Comparison of ENCODE assay signal across 9 mouse cellular contexts in the genomic region with DNA sequence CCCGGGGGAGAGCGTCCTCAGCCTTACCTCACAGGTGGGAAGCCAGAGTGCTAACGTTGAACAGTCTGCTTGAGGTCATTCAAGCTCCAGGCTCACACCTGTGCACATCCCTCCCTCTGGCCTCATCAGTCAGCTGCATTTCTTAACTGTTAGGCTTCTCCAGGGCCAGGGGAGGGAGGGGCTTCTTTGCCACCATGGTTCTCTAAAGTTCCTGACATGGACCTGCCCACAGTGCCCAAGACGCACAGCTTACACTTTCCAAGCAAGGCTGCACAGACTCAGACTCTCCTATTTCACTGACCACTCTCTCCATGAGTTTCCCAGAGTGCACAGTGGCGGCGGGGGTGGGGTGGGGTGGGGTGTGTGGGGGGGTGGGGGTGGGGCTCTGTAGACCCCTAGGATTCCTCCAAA. TPM values are rescaled to one million over a fixed set of nuclear protein-coding genes. Genes with fewer than 3 reads are reported as not detected.
DNase-seq lines count a peak whose midpoint lies in the region; ATAC-seq and TF ChIP-seq lines count a peak whose summit lies in the region.
"Had no signal": no experiment of that assay in that cellular context is flagged by ENCODE, and none has a peak within 500 bp of the region (broad histone marks: within the 10 kb centered on the region; RNA-seq: fewer than 3 reads in every experiment).

No protein-coding gene starts in this region.

- DNase-seq in CD4-positive, CD25-positive, alpha-beta regulatory T cell, adult 2 months (ENCODE audit: low read depth, low spot score) = peak; percentile 22
- no peak for DNase-seq in lung, embryonic 14.5 days
- no peak for DNase-seq in lung, postnatal 36 days
- no peak for DNase-seq in testis, postnatal 10 days (ENCODE audit: low spot score)
- DNase-seq in kidney, postnatal 10 days = no peak

- no peaks in the 10 kb centered on the region for H3K27me3 ChIP-seq in lung, embryonic 14.5 days (ENCODE audit: insufficient read depth, low read length)
- H3K27me3 ChIP-seq in hindbrain, embryonic 15.5 days = no peaks in the 10 kb centered on the region
- no peaks in the 10 kb centered on the region for H3K27me3 ChIP-seq in neural tube, embryonic 12.5 days (replicated peaks)

- peak overlapping the region; percentile 40; the same call in 1 of the 2 replicates for H3K9ac ChIP-seq in lung, embryonic 14.5 days
- H3K9ac ChIP-seq in hindbrain, embryonic 15.5 days = no peak overlapping the region
- H3K9ac ChIP-seq in neural tube, embryonic 12.5 days = peak overlapping the region; percentile 59; the same call in 1 of the 2 replicates

- WGBS in lung, embryonic 14.5 days = 22% methylated on average over 6 of the region's 6 CpGs
- 32% methylated on average over 6 of the region's 6 CpGs for WGBS in hindbrain, embryonic 15.5 days
- 27% methylated on average over 6 of the region's 6 CpGs for WGBS in neural tube, embryonic 12.5 days

- no peaks in the 10 kb centered on the region for H3K9me3 ChIP-seq in lung, embryonic 14.5 days (ENCODE audit: low read depth, low read length)
- H3K9me3 ChIP-seq in hindbrain, embryonic 15.5 days = no peaks in the 10 kb centered on the region
- H3K9me3 ChIP-seq in neural tube, embryonic 12.5 days = no peaks in the 10 kb centered on the region

- H3K4me3 ChIP-seq in lung, embryonic 14.5 days (ENCODE audit: low read depth, low read length) = no peak overlapping the region
- H3K4me3 ChIP-seq in hindbrain, embryonic 15.5 days = peak overlapping the region; percentile 22; the same call in 1 of the 2 replicates
- H3K4me3 ChIP-seq in neural tube, embryonic 12.5 days = no peak overlapping the region

- no peak for ATAC-seq in CD4-positive, CD25-positive, alpha-beta regulatory T cell, adult 4 months
- ATAC-seq in lung, embryonic 14.5 days (ENCODE audit: insufficient read depth) = peak; percentile 29; the same call in 1 of the 2 replicates
- peak; percentile 39; the same call in 1 of the 2 replicates for ATAC-seq in hindbrain, embryonic 15.5 days (ENCODE audit: low FRiP score, low read depth)
- peak; percentile 28 for ATAC-seq in neural tube, embryonic 12.5 days (ENCODE audit: low FRiP score, low read depth)

- peaks cover 12% of the 10 kb centered on the region; the same call in 1 of the 2 replicates for H3K4me1 ChIP-seq in lung, embryonic 14.5 days (ENCODE audit: insufficient read depth)
- peaks cover 22% of the 10 kb centered on the region for H3K4me1 ChIP-seq in hindbrain, embryonic 15.5 days (replicated peaks)
- peaks cover 30% of the 10 kb centered on the region for H3K4me1 ChIP-seq in neural tube, embryonic 12.5 days

- H3K4me2 ChIP-seq in lung, embryonic 14.5 days = peak overlapping the region; percentile 57; the same call in 1 of the 2 replicates
- peak overlapping the region; percentile 49 for H3K4me2 ChIP-seq in hindbrain, embryonic 15.5 days
- H3K4me2 ChIP-seq in neural tube, embryonic 12.5 days (replicated peaks) = peak overlapping the region; percentile 61

- no peak for TF ChIP-seq CTCF in lung, embryonic 14.5 days (IDR thresholded peaks at IDR 0.05; ENCODE audit: low read depth)

- H3K36me3 ChIP-seq in lung, embryonic 14.5 days (ENCODE audit: insufficient read depth) = peaks cover 3% of the 10 kb centered on the region; the same call in 1 of the 2 replicates
- H3K36me3 ChIP-seq in hindbrain, embryonic 15.5 days = no peaks in the 10 kb centered on the region
- peaks cover 3% of the 10 kb centered on the region; the same call in 1 of the 2 replicates for H3K36me3 ChIP-seq in neural tube, embryonic 12.5 days

- H3K27ac ChIP-seq in lung, embryonic 14.5 days (ENCODE audit: low read depth) = peak overlapping the region; percentile 67; the same call in 1 of the 2 replicates
- no peak overlapping the region; the same call in 1 of the 2 replicates for H3K27ac ChIP-seq in hindbrain, embryonic 15.5 days (replicated peaks)
- H3K27ac ChIP-seq in neural tube, embryonic 12.5 days = peak overlapping the region; percentile 85; the same call in 1 of the 2 replicates
- H3K27ac ChIP-seq: macrophage had no signal

RNA-seq across cellular contexts. Expression of a gene that starts 10.1 kb away (rescaled TPM):
- under 1 TPM; 0.10 to 0.75 TPM for polyA plus RNA-seq in CD4-positive, CD25-positive, alpha-beta regulatory T cell, adult 4 months (2017; shearing (Covaris generic))
- polyA plus RNA-seq in lung, embryonic 14.5 days (2014; fragmentation: Nextera tagmentation; extraction: Ambion mirVana) = 0.14 and 0.15 TPM in 2 replicates
- polyA plus RNA-seq in hindbrain, embryonic 15.5 days (2015; fragmentation: Nextera tagmentation; extraction: Ambion mirVana) = 1.5 and 2.3 TPM in 2 replicates
- polyA plus RNA-seq in neural tube, embryonic 12.5 days (2016; fragmentation: Nextera tagmentation; extraction: Ambion mirVana) = 0.04 and 0.18 TPM in 2 replicates

RNA-seq across cellular contexts. Expression of a gene that starts 10.1 kb away (rescaled TPM):
- polyA plus RNA-seq in CD4-positive, CD25-positive, alpha-beta regulatory T cell, adult 4 months (2017; shearing (Covaris generic)) = 10 to 100 TPM; 10.5 to 12.7 TPM
- 14.7 and 15.2 TPM in 2 replicates for polyA plus RNA-seq in lung, embryonic 14.5 days (2014; fragmentation: Nextera tagmentation; extraction: Ambion mirVana)
- polyA plus RNA-seq in hindbrain, embryonic 15.5 days (2015; fragmentation: Nextera tagmentation; extraction: Ambion mirVana) = 5.9 and 6.3 TPM in 2 replicates
- 15.4 and 16.4 TPM in 2 replicates for polyA plus RNA-seq in neural tube, embryonic 12.5 days (2016; fragmentation: Nextera tagmentation; extraction: Ambion mirVana)

RNA-seq across cellular contexts. Expression of a gene that starts 28.5 kb away (rescaled TPM):
- not detected for polyA plus RNA-seq in CD4-positive, CD25-positive, alpha-beta regulatory T cell, adult 4 months (2017; shearing (Covaris generic))
- 0.14 TPM in 1 of 2 replicates, not detected in the other for polyA plus RNA-seq in lung, embryonic 14.5 days (2014; fragmentation: Nextera tagmentation; extraction: Ambion mirVana)
- polyA plus RNA-seq in hindbrain, embryonic 15.5 days (2015; fragmentation: Nextera tagmentation; extraction: Ambion mirVana) = 0.63 and 0.95 TPM in 2 replicates
- 0.20 and 0.33 TPM in 2 replicates for polyA plus RNA-seq in neural tube, embryonic 12.5 days (2016; fragmentation: Nextera tagmentation; extraction: Ambion mirVana)
- polyA plus RNA-seq: macrophage had no signal

RNA-seq across cellular contexts. Expression of a gene that starts 43.6 kb away (rescaled TPM):
- under 1 TPM in 1 of 2 experiments, not detected in 1; 0.95 TPM for polyA plus RNA-seq in CD4-positive, CD25-positive, alpha-beta regulatory T cell, adult 4 months (2017; shearing (Covaris generic))
- 0.72 and 1.4 TPM in 2 replicates for polyA plus RNA-seq in lung, embryonic 14.5 days (2014; fragmentation: Nextera tagmentation; extraction: Ambion mirVana)
- 1.2 TPM in 2 replicates for polyA plus RNA-seq in hindbrain, embryonic 15.5 days (2015; fragmentation: Nextera tagmentation; extraction: Ambion mirVana)
- polyA plus RNA-seq in neural tube, embryonic 12.5 days (2016; fragmentation: Nextera tagmentation; extraction: Ambion mirVana) = 0.73 and 0.98 TPM in 2 replicates

RNA-seq across cellular contexts. Expression of a gene that starts 54.2 kb away (rescaled TPM):
- 10 to 100 TPM; 32.4 to 36.4 TPM for polyA plus RNA-seq in CD4-positive, CD25-positive, alpha-beta regulatory T cell, adult 4 months (2017; shearing (Covaris generic))
- 80.5 and 80.6 TPM in 2 replicates for polyA plus RNA-seq in lung, embryonic 14.5 days (2014; fragmentation: Nextera tagmentation; extraction: Ambion mirVana)
- 130 and 138 TPM in 2 replicates for polyA plus RNA-seq in hindbrain, embryonic 15.5 days (2015; fragmentation: Nextera tagmentation; extraction: Ambion mirVana)
- 108 and 114 TPM in 2 replicates for polyA plus RNA-seq in neural tube, embryonic 12.5 days (2016; fragmentation: Nextera tagmentation; extraction: Ambion mirVana)
